Mouse (Mus musculus): ENCODE measurements around the gene Ep300.
"Not testable (repeated sequence)": the region's sequence is repeated elsewhere in the genome, so short reads cannot be mapped to it uniquely, and the experiment has no call there.

Gene Ep300

GRCm38 (mm10) chr15:81587686-81588085 lies 2.5 kb downstream of the Ep300 start:
- in situ Hi-C loops (cut with MboI; ENCODE audit: low sequenced_read_pairs), result no loop called here

DNA sequence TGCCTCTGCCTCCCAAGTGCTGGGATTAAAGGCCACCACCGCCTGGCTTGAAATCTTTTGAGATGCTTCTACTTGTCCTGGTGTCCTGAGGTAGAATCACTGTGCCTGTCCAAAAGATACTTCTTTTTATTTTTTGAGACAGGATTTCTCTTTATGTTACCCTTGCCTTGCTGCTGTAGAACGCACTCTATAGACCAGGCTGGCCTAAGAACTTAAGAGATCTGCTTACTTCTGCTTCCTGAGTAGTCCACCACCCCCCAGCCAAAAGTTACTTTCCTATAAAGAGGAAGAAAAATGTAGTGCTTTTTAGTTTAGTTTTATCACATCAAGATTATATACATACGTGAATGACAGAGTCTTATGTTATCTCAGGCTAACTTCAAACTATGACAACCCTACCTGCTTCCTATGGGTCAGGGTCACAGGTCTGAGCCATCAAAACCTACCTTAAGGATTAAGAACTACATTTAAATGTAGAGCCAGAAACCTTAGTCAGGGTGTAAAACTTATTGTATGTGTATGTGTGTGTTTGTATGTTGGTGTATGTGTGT lies 9.1 kb downstream of the Ep300 start:
- in situ Hi-C loops (cut with MboI; ENCODE audit: low sequenced_read_pairs), result no loop called here

GRCm38 (mm10) chr15:81598742-81599141 lies 13.6 kb downstream of the Ep300 start:
- in situ Hi-C loops (cut with MboI; ENCODE audit: low sequenced_read_pairs), result not testable (repeated sequence)

DNA sequence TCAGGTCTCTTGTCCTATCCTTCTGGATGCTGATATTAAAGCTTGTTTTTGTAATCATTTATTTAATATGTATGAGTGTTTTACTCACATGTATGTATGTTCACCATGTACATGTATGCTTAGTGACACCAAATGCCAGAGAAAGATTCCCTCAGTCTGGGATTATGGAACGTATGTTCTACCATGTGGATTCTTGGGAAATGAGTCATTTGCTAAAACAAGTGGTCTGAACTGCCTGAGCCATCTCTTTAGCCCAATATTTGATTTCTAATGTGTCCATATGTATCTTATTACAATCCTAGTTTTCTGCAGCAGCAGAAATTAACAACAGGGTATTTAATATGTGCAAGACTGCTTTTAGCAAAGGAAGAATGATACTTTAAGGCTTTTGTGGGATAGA lies 20.1 kb downstream of the Ep300 start:
- in situ Hi-C loops (cut with MboI; ENCODE audit: low sequenced_read_pairs), result no loop called here

DNA sequence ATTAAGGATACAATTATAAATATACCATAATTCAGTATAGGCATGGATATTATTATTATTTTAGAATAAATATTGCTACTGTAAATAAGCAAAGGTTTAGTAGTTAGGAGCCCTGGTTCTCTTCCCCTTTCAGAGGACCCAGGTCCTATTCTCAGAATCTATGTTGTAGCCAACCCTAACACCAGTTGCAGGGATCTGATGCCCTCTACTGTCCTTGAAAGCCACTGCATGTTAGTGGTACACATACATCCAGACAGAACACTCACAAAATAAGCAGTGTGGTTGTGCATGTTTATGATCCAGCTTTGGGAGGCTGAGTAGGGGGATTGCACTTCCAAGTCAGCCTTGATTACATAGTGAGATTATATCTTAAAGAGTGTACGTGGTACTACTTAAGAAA lies 21.5 kb downstream of the Ep300 start:
- in situ Hi-C loops (cut with MboI; ENCODE audit: low sequenced_read_pairs), result no loop called here

DNA sequence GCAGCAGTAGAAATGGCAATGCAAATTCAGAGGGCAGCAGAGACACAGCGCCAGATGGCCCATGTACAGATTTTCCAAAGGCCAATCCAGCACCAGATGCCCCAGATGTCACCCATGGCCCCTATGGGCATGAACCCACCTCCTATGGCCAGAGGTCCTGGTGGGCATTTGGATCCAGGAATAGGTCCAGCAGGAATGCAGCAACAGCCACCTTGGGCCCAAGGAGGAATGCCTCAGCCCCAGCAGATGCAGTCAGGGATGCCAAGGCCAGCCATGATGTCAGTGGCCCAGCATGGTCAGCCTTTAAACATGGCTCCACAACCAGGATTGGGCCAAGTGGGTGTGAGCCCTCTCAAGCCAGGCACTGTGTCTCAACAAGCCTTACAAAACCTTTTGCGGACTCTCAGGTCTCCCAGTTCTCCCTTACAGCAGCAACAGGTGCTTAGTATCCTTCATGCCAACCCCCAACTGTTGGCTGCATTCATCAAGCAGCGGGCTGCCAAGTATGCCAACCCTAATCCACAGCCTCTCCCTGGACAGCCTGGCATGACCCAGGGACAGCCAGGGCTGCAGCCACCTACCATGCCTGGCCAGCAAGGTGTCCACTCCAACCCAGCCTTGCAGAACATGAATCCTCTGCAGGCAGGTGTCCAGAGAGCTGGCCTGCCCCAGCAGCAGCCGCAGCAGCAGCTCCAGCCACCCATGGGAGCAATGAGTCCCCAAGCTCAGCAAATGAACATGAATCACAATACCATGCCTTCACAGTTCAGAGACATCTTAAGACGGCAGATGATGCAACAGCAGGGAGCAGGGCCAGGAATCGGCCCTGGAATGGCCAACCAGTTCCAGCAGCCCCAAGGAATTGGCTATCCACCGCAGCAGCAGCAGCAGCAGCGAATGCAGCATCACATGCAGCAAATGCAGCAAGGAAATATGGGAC lies 64.6 kb downstream of the Ep300 start:
- in situ Hi-C loops (cut with MboI; ENCODE audit: low sequenced_read_pairs), result no loop called here

- in situ Hi-C loops (cut with MboI; ENCODE audit: low sequenced_read_pairs), result no loop called here
These were observed 65.5 kb downstream of the Ep300 start for GRCm38 (mm10) chr15:81650636-81651035.

DNA sequence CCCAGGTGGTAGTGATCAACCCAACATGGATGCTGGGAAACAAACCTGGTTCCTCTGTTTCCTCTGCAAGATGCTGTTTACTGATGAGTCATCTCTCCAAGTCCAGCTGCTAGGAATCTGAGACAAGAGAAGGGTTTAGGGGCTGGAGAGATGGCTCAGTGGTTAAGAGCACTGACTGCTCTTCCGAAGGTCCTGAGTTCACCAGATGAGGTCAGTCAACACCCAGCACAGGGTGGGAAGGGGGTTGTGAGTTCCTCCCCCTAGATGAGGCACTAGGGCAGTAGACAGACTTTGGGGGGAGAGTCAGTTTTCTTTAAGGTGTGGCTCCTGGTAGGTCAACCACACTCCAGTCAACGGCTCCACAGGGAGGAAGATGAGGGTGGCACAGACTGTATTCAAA lies 76.5 kb downstream of the Ep300 start:
- in situ Hi-C loops (cut with MboI; ENCODE audit: low sequenced_read_pairs), result no loop called here

DNA sequence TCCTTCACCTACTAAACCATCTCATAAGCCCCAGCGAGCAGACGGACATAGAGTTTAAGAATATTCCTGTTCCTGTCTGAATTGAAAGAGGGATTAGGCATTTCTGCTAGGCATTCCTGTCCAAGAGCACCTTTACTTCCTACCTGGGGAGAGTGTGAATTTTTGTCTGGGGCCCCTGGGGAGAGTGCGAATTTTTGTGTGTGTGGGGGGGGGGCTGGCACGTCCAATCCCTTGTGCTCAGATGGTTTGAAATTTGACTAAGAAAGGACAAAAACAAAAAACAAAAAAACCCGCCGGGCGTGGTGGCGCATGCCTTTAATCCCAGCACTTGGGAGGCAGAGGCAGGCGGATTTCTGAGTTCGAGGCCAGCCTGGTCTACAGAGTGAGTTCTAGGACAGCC lies 78.1 kb downstream of the Ep300 start:
- in situ Hi-C loops (cut with MboI; ENCODE audit: low sequenced_read_pairs), result no loop called here

GRCm38 (mm10) chr15:81663697-81664561 lies 78.8 kb downstream of the Ep300 start, which contains the start of gene L3mbtl2:
L3mbtl2 (plus strand) TSS chr15:81663889.
- in situ Hi-C loops (cut with MboI; ENCODE audit: low sequenced_read_pairs), result no loop called here

DNA sequence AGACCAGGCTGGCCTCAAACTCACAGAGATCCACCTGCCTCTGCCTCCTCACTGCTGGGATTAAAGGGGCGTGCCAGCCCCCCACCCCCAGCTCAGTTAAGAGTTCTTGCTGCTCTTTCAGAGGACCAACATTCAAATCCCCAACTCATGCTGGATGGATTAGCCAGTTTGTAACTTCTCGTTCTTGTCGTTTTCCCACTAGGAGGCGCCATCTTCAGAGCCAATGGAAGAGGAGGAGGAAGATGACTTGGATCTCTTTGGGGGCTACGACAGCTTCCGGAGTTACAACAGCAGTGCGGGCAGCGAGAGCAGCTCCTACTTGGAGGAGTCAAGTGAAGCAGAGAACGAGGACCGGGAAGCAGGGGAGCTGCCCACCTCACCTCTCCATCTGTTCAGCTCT lies 81.8 kb downstream of the Ep300 start:
- in situ Hi-C loops (cut with MboI; ENCODE audit: low sequenced_read_pairs), result no loop called here

DNA sequence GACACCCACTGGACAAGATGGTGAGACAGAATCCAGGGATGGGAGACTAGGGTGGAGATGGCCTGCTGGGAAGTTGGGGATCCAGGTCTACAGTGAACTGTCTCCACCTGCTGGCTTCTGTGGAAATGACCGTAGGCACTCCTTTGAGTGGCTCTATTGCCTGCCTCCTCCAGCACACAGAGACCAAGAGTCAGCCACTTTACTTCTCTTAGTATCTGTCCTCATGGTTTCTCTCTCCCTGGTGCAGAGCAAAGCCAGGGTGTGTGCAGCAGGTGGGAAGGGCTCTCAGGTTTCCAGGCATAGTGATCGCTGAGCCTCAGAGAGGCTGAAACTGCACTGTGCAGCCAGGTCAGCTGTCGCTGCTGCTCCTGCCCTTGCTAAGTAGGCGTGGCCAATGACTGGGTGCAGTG lies 85.1 kb downstream of the Ep300 start:
- in situ Hi-C loops (cut with MboI; ENCODE audit: low sequenced_read_pairs), result no loop called here

- in situ Hi-C loops (cut with MboI; ENCODE audit: low sequenced_read_pairs), result no loop called here
These were observed 91.5 kb downstream of the Ep300 start for GRCm38 (mm10) chr15:81676637-81677036.

GRCm38 (mm10) chr15:81680301-81680805 lies 95.2 kb downstream of the Ep300 start:
- in situ Hi-C loops (cut with MboI; ENCODE audit: low sequenced_read_pairs), result no loop called here

GRCm38 (mm10) chr15:81693366-81693966 lies 108.3 kb downstream of the Ep300 start:
- in situ Hi-C loops (cut with MboI; ENCODE audit: low sequenced_read_pairs), result no loop called here

GRCm38 (mm10) chr15:81693967-81694881 lies 109.1 kb downstream of the Ep300 start:
- in situ Hi-C loops (cut with MboI; ENCODE audit: low sequenced_read_pairs), result no loop called here

DNA sequence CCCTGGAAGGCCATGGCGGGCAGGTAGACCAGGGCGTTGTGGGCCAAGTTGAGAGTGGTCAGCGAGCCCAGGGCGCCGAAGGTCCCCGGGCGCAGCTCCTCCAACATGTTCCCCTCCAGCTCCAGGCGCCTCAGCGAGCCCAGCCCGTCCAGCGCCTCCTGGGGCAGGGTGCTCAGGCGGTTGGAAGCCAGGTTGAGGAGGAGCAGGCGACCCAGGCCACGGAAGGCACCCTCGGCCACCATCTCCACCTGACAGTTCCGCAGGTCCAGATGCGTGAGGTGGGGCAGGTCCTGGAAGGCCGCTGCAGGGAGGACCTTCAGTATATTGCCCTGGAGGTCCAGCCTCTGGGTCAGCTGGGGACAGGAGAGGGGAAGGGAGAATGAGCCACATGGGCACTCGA lies 109.7 kb downstream of the Ep300 start:
- in situ Hi-C loops (cut with MboI; ENCODE audit: low sequenced_read_pairs), result no loop called here

DNA sequence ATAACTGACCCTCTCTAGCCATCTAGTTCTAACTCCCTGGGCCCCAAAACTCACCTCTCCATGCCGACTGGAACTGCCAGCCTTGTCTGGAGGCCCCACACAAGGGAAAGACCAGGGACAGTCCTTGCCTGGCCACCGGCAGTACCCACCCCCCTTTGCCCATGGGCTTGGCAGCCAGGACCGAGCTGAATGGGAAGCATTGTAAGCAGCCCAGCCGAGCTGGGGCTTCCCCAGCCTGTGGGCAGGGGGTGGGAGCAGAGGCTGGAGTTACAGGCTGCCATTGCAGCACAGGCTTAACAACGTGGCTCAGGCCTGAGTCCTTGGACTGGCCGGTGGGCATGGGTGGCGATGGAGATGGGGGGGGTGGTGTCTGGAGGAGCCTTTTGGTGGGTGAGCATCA lies 112.0 kb downstream of the Ep300 start, which contains the start of gene Chadl:
TSS of gene Chadl (minus strand) at position 113 of the 400 bp plus-strand sequence.
- in situ Hi-C loops (cut with MboI; ENCODE audit: low sequenced_read_pairs), result no loop called here

- in situ Hi-C loops (cut with MboI; ENCODE audit: low sequenced_read_pairs), result no loop called here
These were observed 112.7 kb downstream of the Ep300 start for GRCm38 (mm10) chr15:81697847-81698246.

DNA sequence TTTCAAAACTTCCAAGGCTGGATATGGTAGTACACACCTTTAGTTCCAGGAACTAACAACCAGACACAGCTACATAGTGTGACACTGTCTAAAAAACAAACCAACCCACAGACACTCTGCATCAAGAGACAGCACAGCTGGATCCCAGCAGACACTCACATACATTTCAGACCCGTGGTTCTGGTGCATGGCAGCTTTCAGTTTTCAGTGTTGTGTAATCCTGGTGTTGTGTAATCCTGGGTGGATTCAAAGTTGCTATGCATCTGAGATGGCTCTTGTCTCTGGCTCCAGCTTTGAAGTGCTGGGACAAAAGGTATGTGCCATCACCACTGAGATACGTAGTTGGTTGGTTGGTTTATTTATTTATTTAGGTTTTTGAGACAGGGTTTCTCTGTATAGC lies 113.4 kb downstream of the Ep300 start:
- in situ Hi-C loops (cut with MboI; ENCODE audit: low sequenced_read_pairs), result no loop called here
